Mouse (Mus musculus) midbrain, embryonic 16.5 days (tissue): ENCODE results near the gene Aatf. TPM values are rescaled to one million over a fixed set of nuclear protein-coding genes. Genes with fewer than 3 reads are reported as not detected.

ENCODE experiments used
- ATAC-seq: fragments of 200-750 bp; cut with Nextera tagmentation; 2 replicates; pipeline ENCODE4 v1.8.0; 2017; ENCODE audit warnings: moderate TSS enrichment
- H3K27ac ChIP-seq: fragments of 300-500 bp; sonication (generic); 2 replicates; pipeline ENCODE4 v1.5.1; 2014; ENCODE audit warnings: mild to moderate bottlenecking, low read length, mixed read lengths
- H3K27me3 ChIP-seq: fragments of 300-500 bp; sonication (generic); 2 replicates; pipeline ENCODE4 v1.6.1; 2014; ENCODE audit warnings: low read depth, low read length, mixed read lengths; ENCODE audit not compliant: control insufficient read depth, insufficient read depth
- H3K36me3 ChIP-seq: fragments of 300-500 bp; sonication (generic); 2 replicates; pipeline ENCODE4 v1.6.1; 2014; ENCODE audit warnings: mild to moderate bottlenecking, low read length, moderate library complexity, mixed read lengths; ENCODE audit not compliant: control insufficient read depth, insufficient read depth
- H3K4me1 ChIP-seq: fragments of 300-500 bp; sonication (generic); 2 replicates; pipeline ENCODE4 v1.6.1; 2014; ENCODE audit warnings: mild to moderate bottlenecking, low read length, mixed read lengths; ENCODE audit not compliant: control insufficient read depth, insufficient read depth
- H3K4me2 ChIP-seq: fragments of 300-500 bp; sonication (generic); 2 replicates; pipeline ENCODE4 v1.6.1; 2014; ENCODE audit warnings: mild to moderate bottlenecking, low read length, mixed read lengths
- H3K4me3 ChIP-seq: fragments of 300-500 bp; sonication (generic); 2 replicates; pipeline ENCODE4 v1.5.1; 2014; ENCODE audit warnings: low read depth, mild to moderate bottlenecking, low read length, moderate library complexity, mixed read lengths
- H3K9ac ChIP-seq: fragments of 300-500 bp; sonication (generic); 2 replicates; pipeline ENCODE4 v1.6.1; 2014; ENCODE audit warnings: low read depth, low read length, mixed read lengths
- H3K9me3 ChIP-seq: fragments of 300-500 bp; sonication (generic); replicated peaks from 2 replicates; pipeline ENCODE4 v1.6.1; 2014; ENCODE audit warnings: mild to moderate bottlenecking, low read length, mixed read lengths; ENCODE audit not compliant: control insufficient read depth, poor library complexity, severe bottlenecking
- WGBS: fragments of 180-500 bp; shearing (Covaris S2); extraction: QIAGEN DNeasy Blood & Tissue Kit; methylation state at CpG from one replicate; pipeline ENCODE4 v1.1.7; 2014; 5-methylcytosine and 5-hydroxymethylcytosine counted together
- polyA plus RNA-seq: library from polyadenylated mRNA; unstranded; fragments of >200 nt; fragmentation: Nextera tagmentation; extraction: Ambion mirVana; gene quantifications from 2 replicates; pipeline ENCODE4 v1.2.1, GENCODE M21; 2015

Aatf gene
- polyA plus RNA-seq, 1 experiment from 2014 or later, result 49.8 TPM

- Histone ChIP-seq H3K4me2 (no peak overlapping the region), H3K9ac (no peak overlapping the region), H3K36me3 (peaks cover 2% of the 10 kb centered on the region; the same call in 1 of the 2 replicates), H3K4me3 (no peak overlapping the region), H3K9me3 (no peaks in the 10 kb centered on the region), H3K27me3 (no peaks in the 10 kb centered on the region), H3K27ac (no peak overlapping the region), H3K4me1 (peaks cover 11% of the 10 kb centered on the region)
- WGBS, result 93% methylated on average over 2 of the region's 2 CpGs
- no peak for ATAC-seq
These were observed 36.7 kb downstream of the Aatf start for GRCm38 (mm10) chr11:84476641-84477040.

GRCm38 (mm10) chr11:84475991-84476390 lies 37.3 kb downstream of the Aatf start:
- Histone ChIP-seq H3K4me1 (peaks cover 7% of the 10 kb centered on the region; the same call in 1 of the 2 replicates), H3K4me3 (no peak overlapping the region), H3K9me3 (no peaks in the 10 kb centered on the region), H3K36me3 (peaks cover 2% of the 10 kb centered on the region; the same call in 1 of the 2 replicates), H3K27me3 (no peaks in the 10 kb centered on the region), H3K9ac (no peak overlapping the region), H3K4me2 (no peak overlapping the region), H3K27ac (no peak overlapping the region)
- no peak for ATAC-seq
- WGBS, result 94% methylated on average over 4 of the region's 4 CpGs

GRCm38 (mm10) chr11:84473093-84473667 lies 40.1 kb downstream of the Aatf start:
- Histone ChIP-seq H3K27ac (no peak overlapping the region), H3K4me3 (no peak overlapping the region), H3K4me2 (no peak overlapping the region), H3K27me3 (no peaks in the 10 kb centered on the region), H3K9ac (no peak overlapping the region), H3K36me3 (peaks cover 6% of the 10 kb centered on the region; the same call in 1 of the 2 replicates), H3K9me3 (no peaks in the 10 kb centered on the region), H3K4me1 (no peaks in the 10 kb centered on the region)
- ATAC-seq, result no peak
- 87% methylated on average over 4 of the region's 4 CpGs for WGBS

- H3K9ac ChIP-seq, result no peak overlapping the region
- ATAC-seq, result no peak
- peak overlapping the region; percentile 28; the same call in 1 of the 2 replicates for H3K27ac ChIP-seq
- no peak overlapping the region for H3K4me2 ChIP-seq
- H3K9me3 ChIP-seq, result no peaks in the 10 kb centered on the region
- peaks cover 4% of the 10 kb centered on the region for H3K4me1 ChIP-seq
- H3K4me3 ChIP-seq, result no peak overlapping the region
- H3K27me3 ChIP-seq, result no peaks in the 10 kb centered on the region
- no peaks in the 10 kb centered on the region for H3K36me3 ChIP-seq
- WGBS, result 55% methylated on average over 5 of the region's 5 CpGs
These were observed 48.8 kb downstream of the Aatf start for GRCm38 (mm10) chr11:84464571-84464970.

- H3K9ac ChIP-seq, result no peak overlapping the region
These were observed 59.4 kb downstream of the Aatf start for GRCm38 (mm10) chr11:84453901-84454300.

GRCm38 (mm10) chr11:84442554-84443331 lies 70.6 kb downstream of the Aatf start:
- Histone ChIP-seq H3K27me3 (no peaks in the 10 kb centered on the region), H3K9ac (no peak overlapping the region), H3K4me3 (no peak overlapping the region), H3K9me3 (no peaks in the 10 kb centered on the region), H3K27ac (no peak overlapping the region), H3K36me3 (0 out of 2 replicates have a peak, but pooled peaks cover 2% of the 10 kb centered on the region), H3K4me2 (no peak overlapping the region), H3K4me1 (no peaks in the 10 kb centered on the region)
- WGBS, result 94% methylated on average over 4 of the region's 4 CpGs
- no peak for ATAC-seq

More at GRCm38 (mm10) chr11:84453901-84454300, 59.4 kb downstream of the Aatf start:
- no peaks in the 10 kb centered on the region for H3K36me3 ChIP-seq
- no peaks in the 10 kb centered on the region for H3K4me1 ChIP-seq
- H3K9me3 ChIP-seq, result no peaks in the 10 kb centered on the region
- no peak overlapping the region for H3K4me2 ChIP-seq
- no peak for ATAC-seq
- no peak overlapping the region for H3K4me3 ChIP-seq
- H3K27me3 ChIP-seq, result no peaks in the 10 kb centered on the region
- no peak overlapping the region for H3K27ac ChIP-seq
- WGBS, result 93% methylated on average over 7 of the region's 7 CpGs

GRCm38 (mm10) chr11:84440402-84440801 lies 72.9 kb downstream of the Aatf start:
- no peaks in the 10 kb centered on the region for H3K4me1 ChIP-seq
- 76% methylated on average over 3 of the region's 3 CpGs for WGBS
- no peak overlapping the region for H3K4me3 ChIP-seq
- 0 out of 2 replicates have a peak, but pooled peaks cover 2% of the 10 kb centered on the region for H3K36me3 ChIP-seq
- H3K27me3 ChIP-seq, result no peaks in the 10 kb centered on the region
- H3K27ac ChIP-seq, result no peak overlapping the region
- no peaks in the 10 kb centered on the region for H3K9me3 ChIP-seq
- no peak for ATAC-seq
- no peak overlapping the region for H3K4me2 ChIP-seq
- H3K9ac ChIP-seq, result no peak overlapping the region

- Histone ChIP-seq H3K27me3 (no peaks in the 10 kb centered on the region), H3K4me2 (no peak overlapping the region), H3K4me1 (no peaks in the 10 kb centered on the region), H3K9ac (no peak overlapping the region), H3K4me3 (no peak overlapping the region), H3K27ac (no peak overlapping the region), H3K36me3 (no peaks in the 10 kb centered on the region), H3K9me3 (no peaks in the 10 kb centered on the region)
- 63% methylated on average over 6 of the region's 6 CpGs for WGBS
- ATAC-seq, result no peak
These were observed 78.4 kb downstream of the Aatf start for GRCm38 (mm10) chr11:84434879-84435278.

GRCm38 (mm10) chr11:84430336-84430735 lies 83.0 kb downstream of the Aatf start:
- WGBS, result 82% methylated on average over 4 of the region's 4 CpGs
- H3K27ac ChIP-seq, result no peak overlapping the region
- peaks cover 6% of the 10 kb centered on the region for H3K4me1 ChIP-seq
- H3K9ac ChIP-seq, result no peak overlapping the region
- no peak overlapping the region for H3K4me3 ChIP-seq
- ATAC-seq, result no peak
- H3K9me3 ChIP-seq, result no peaks in the 10 kb centered on the region
- H3K27me3 ChIP-seq, result no peaks in the 10 kb centered on the region
- no peaks in the 10 kb centered on the region for H3K36me3 ChIP-seq
- no peak overlapping the region for H3K4me2 ChIP-seq
